Mouse (Mus musculus): Measurements from ENCODE around the gene Crot. TPM values are rescaled to one million over a fixed set of nuclear protein-coding genes. Genes with fewer than 3 reads are reported as not detected.
"Not testable (repeated sequence)": the region's sequence is repeated elsewhere in the genome, so short reads cannot be mapped to it uniquely, and the experiment has no call there.

The Crot gene
- polyA plus RNA-seq, 1 experiment from 2014 or later: 27.9 TPM

- Histone ChIP-seq H3K4me2 (no peak overlapping the region), H3K9ac (no peak overlapping the region), H3K4me1 (replicated peaks) (peaks cover 4% of the 10 kb centered on the region; the same call in 1 of the 2 replicates), H3K27ac (replicated peaks) (no peak overlapping the region), H3K27me3 (no peaks in the 10 kb centered on the region), H3K4me3 (no peak overlapping the region), H3K9me3 (no peaks in the 10 kb centered on the region), H3K36me3 (peaks cover 44% of the 10 kb centered on the region)
- ATAC-seq (ENCODE audit: low read depth): no peak
- WGBS: 84% methylated on average over 13 of the region's 13 CpGs
Observed at GRCm38 (mm10) chr5:8990526-8990925, 6.6 kb downstream of the Crot start.

- no peaks in the 10 kb centered on the region for H3K4me1 ChIP-seq (replicated peaks)
- no peak overlapping the region for H3K4me2 ChIP-seq
- H3K27me3 ChIP-seq: no peaks in the 10 kb centered on the region
- 93% methylated on average over 5 of the region's 5 CpGs for WGBS
- ATAC-seq (ENCODE audit: low read depth): no peak
- no peak overlapping the region for H3K9ac ChIP-seq
- H3K36me3 ChIP-seq: peaks cover 53% of the 10 kb centered on the region
- H3K4me3 ChIP-seq: no peak overlapping the region
- H3K9me3 ChIP-seq: no peaks in the 10 kb centered on the region
- no peak overlapping the region for H3K27ac ChIP-seq (replicated peaks)
Observed at GRCm38 (mm10) chr5:8987925-8988324, 9.2 kb downstream of the Crot start.

- Histone ChIP-seq H3K4me2 (no peak overlapping the region), H3K36me3 (peaks cover 62% of the 10 kb centered on the region), H3K9ac (no peak overlapping the region), H3K27me3 (no peaks in the 10 kb centered on the region), H3K9me3 (no peaks in the 10 kb centered on the region), H3K27ac (replicated peaks) (no peak overlapping the region), H3K4me1 (replicated peaks) (no peaks in the 10 kb centered on the region), H3K4me3 (no peak overlapping the region)
- no peak for ATAC-seq (ENCODE audit: low read depth)
- 92% methylated on average over 3 of the region's 3 CpGs for WGBS
Observed at GRCm38 (mm10) chr5:8985470-8985869, 11.7 kb downstream of the Crot start.

- no peak for ATAC-seq (ENCODE audit: low read depth)
Observed at GRCm38 (mm10) chr5:8974721-8975120, 22.4 kb downstream of the Crot start.

GRCm38 (mm10) chr5:8972355-8972754, 24.8 kb downstream of the Crot start:
- Histone ChIP-seq H3K4me2 (no peak overlapping the region), H3K9me3 (no peaks in the 10 kb centered on the region), H3K36me3 (peaks cover 63% of the 10 kb centered on the region), H3K4me1 (replicated peaks) (no peaks in the 10 kb centered on the region), H3K27me3 (no peaks in the 10 kb centered on the region), H3K4me3 (no peak overlapping the region), H3K27ac (replicated peaks) (no peak overlapping the region), H3K9ac (no peak overlapping the region)
- WGBS: 36% methylated on average over 7 of the region's 7 CpGs
- no peak for ATAC-seq (ENCODE audit: low read depth)

More at GRCm38 (mm10) chr5:8974721-8975120, 22.4 kb downstream of the Crot start:
- Histone ChIP-seq H3K27ac (replicated peaks) (no peak overlapping the region), H3K36me3 (peaks cover 49% of the 10 kb centered on the region), H3K4me3 (no peak overlapping the region), H3K9me3 (no peaks in the 10 kb centered on the region), H3K4me2 (no peak overlapping the region), H3K4me1 (replicated peaks) (no peaks in the 10 kb centered on the region), H3K27me3 (no peaks in the 10 kb centered on the region), H3K9ac (no peak overlapping the region)

DNA sequence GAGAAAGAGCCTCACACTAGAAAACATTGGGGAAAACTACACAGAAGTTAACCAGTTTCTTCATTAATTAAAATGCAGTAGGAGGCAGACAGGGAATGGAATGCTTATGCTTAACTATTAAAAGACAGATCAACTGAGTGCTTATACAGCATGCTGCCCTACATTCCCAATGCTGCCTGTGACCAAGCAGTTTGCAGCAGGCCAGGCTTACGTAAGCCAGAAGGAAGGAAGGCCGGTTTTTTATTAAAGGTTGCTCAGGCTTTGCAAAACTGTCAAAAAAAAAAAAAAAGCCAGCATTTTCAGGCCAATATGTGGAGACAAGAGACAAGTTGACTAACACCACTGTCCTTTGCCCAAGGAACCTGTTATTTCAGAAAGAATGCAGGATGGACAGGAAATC, 26.4 kb downstream of the Crot start:
- H3K9me3 ChIP-seq: no peaks in the 10 kb centered on the region
- no peak overlapping the region for H3K4me2 ChIP-seq
- no peaks in the 10 kb centered on the region for H3K4me1 ChIP-seq (replicated peaks)
- H3K4me3 ChIP-seq: no peak overlapping the region
- peaks cover 75% of the 10 kb centered on the region for H3K36me3 ChIP-seq
- H3K9ac ChIP-seq: no peak overlapping the region
- no peak for ATAC-seq (ENCODE audit: low read depth)
- H3K27ac ChIP-seq (replicated peaks): no peak overlapping the region
- WGBS: 94% methylated on average over 2 of the region's 2 CpGs
- H3K27me3 ChIP-seq: no peaks in the 10 kb centered on the region

- H3K9ac ChIP-seq: no peak overlapping the region
- H3K36me3 ChIP-seq: peaks cover 52% of the 10 kb centered on the region
- no peaks in the 10 kb centered on the region for H3K4me1 ChIP-seq (replicated peaks)
- no peaks in the 10 kb centered on the region for H3K9me3 ChIP-seq
- WGBS: 96% methylated on average over 5 of the region's 5 CpGs
- no peak for ATAC-seq (ENCODE audit: low read depth)
- H3K27me3 ChIP-seq: no peaks in the 10 kb centered on the region
- no peak overlapping the region for H3K4me3 ChIP-seq
- no peak overlapping the region for H3K27ac ChIP-seq (replicated peaks)
- no peak overlapping the region for H3K4me2 ChIP-seq
Observed at GRCm38 (mm10) chr5:8964487-8964886, 32.6 kb downstream of the Crot start.

DNA sequence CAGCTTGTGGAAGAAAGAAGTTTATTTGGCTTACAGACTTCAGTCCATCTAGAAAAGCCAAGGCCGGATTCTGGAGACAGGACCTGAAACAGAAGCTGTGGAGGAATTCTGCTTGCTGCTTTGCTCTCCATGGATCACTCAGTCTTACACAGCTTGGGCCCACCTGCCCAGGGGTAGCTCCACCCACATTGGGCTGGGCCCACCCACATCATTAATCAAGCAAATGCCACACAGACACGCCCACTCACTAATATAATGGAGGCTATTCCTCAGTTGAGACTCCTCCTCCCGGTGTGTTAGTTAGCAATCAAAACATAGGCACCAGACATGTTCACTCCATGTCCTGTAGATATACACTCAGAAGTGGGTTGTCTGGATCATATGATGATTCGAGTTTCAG, 36.6 kb downstream of the Crot start:
- ATAC-seq (ENCODE audit: low read depth): no peak
- no peak overlapping the region for H3K9ac ChIP-seq
- peaks cover 22% of the 10 kb centered on the region for H3K36me3 ChIP-seq
- no peaks in the 10 kb centered on the region for H3K4me1 ChIP-seq (replicated peaks)
- no peak overlapping the region for H3K4me3 ChIP-seq
- whole genome bisulfite sequencing: 82% methylated on average over 4 of the region's 4 CpGs
- no peak overlapping the region for H3K4me2 ChIP-seq
- H3K27me3 ChIP-seq: no peaks in the 10 kb centered on the region
- H3K27ac ChIP-seq (replicated peaks): no peak overlapping the region
- no peaks in the 10 kb centered on the region for H3K9me3 ChIP-seq

GRCm38 (mm10) chr5:8955544-8955943, 41.6 kb downstream of the Crot start:
- H3K9me3 ChIP-seq: no peaks in the 10 kb centered on the region
- H3K27me3 ChIP-seq: no peaks in the 10 kb centered on the region
- ATAC-seq (ENCODE audit: low read depth): no peak
- H3K4me1 ChIP-seq (replicated peaks): no peaks in the 10 kb centered on the region
- H3K4me2 ChIP-seq: no peak overlapping the region
- WGBS: 94% methylated on average over 3 of the region's 3 CpGs
- no peak overlapping the region for H3K27ac ChIP-seq (replicated peaks)
- H3K36me3 ChIP-seq: no peaks in the 10 kb centered on the region
- no peak overlapping the region for H3K4me3 ChIP-seq
- no peak overlapping the region for H3K9ac ChIP-seq

GRCm38 (mm10) chr5:8953660-8954059, 43.5 kb downstream of the Crot start:
- 92% methylated on average over 2 of the region's 2 CpGs for WGBS
- Histone ChIP-seq H3K36me3 (no peaks in the 10 kb centered on the region), H3K27me3 (no peaks in the 10 kb centered on the region), H3K4me3 (no peak overlapping the region), H3K9me3 (no peaks in the 10 kb centered on the region), H3K9ac (no peak overlapping the region), H3K27ac (replicated peaks) (no peak overlapping the region), H3K4me1 (replicated peaks) (no peaks in the 10 kb centered on the region), H3K4me2 (no peak overlapping the region)
- no peak for ATAC-seq (ENCODE audit: low read depth)

GRCm38 (mm10) chr5:8947423-8948110, 49.6 kb downstream of the Crot start:
- no peak for ATAC-seq (ENCODE audit: low read depth)
- no peak overlapping the region for H3K27ac ChIP-seq (replicated peaks)
- H3K4me3 ChIP-seq: no peak overlapping the region
- H3K27me3 ChIP-seq: no peaks in the 10 kb centered on the region
- 74% methylated on average over 4 of the region's 4 CpGs for WGBS
- no peaks in the 10 kb centered on the region for H3K36me3 ChIP-seq
- no peaks in the 10 kb centered on the region for H3K9me3 ChIP-seq
- no peak overlapping the region for H3K4me2 ChIP-seq
- H3K9ac ChIP-seq: no peak overlapping the region
- H3K4me1 ChIP-seq (replicated peaks): no peaks in the 10 kb centered on the region

- 87% methylated on average over 3 of the region's 3 CpGs for WGBS
- no peak overlapping the region for H3K27ac ChIP-seq (replicated peaks)
- H3K9ac ChIP-seq: no peak overlapping the region
- no peak for ATAC-seq (ENCODE audit: low read depth)
- H3K36me3 ChIP-seq: no peaks in the 10 kb centered on the region
- no peaks in the 10 kb centered on the region for H3K4me1 ChIP-seq (replicated peaks)
- no peaks in the 10 kb centered on the region for H3K9me3 ChIP-seq
- H3K4me3 ChIP-seq: no peak overlapping the region
- H3K4me2 ChIP-seq: no peak overlapping the region
- H3K27me3 ChIP-seq: no peaks in the 10 kb centered on the region
Observed at GRCm38 (mm10) chr5:8943836-8944235, 53.3 kb downstream of the Crot start.

- H3K36me3 ChIP-seq; H3K9ac ChIP-seq; H3K27me3 ChIP-seq; H3K4me1 ChIP-seq (replicated peaks); ATAC-seq (ENCODE audit: low read depth); H3K4me2 ChIP-seq; H3K4me3 ChIP-seq; H3K9me3 ChIP-seq; H3K27ac ChIP-seq (replicated peaks): not testable (repeated sequence)
- no CpG with 5 or more reads among the region's 1 CpGs for WGBS
Observed at GRCm38 (mm10) chr5:8941266-8941665, 55.9 kb downstream of the Crot start.

Data from neural tube, embryonic 13.5 days (tissue).